Comparison of ENCODE assay signal across 8 mouse cellular contexts in the genomic region with DNA sequence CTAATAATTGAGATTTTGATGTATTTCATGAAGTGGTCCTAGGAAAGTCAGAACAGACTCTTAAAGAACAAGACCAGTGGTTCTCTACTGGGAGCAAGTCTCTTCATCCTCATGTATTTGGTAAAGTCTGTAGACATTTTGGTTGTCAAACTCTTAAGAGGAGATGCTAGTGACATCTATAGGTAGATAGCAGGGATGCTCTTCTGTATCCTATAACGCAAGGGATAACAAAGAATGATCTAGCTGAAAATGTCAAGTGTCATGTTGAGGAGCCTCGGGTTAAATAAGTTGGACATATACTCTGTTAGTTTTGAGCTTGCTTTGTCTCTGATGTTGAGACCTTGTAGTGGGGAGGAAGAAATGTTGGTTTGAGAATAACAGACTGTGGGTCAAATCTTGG. TPM values are rescaled to one million over a fixed set of nuclear protein-coding genes. Genes with fewer than 3 reads are reported as not detected.
DNase-seq lines count a peak whose midpoint lies in the region; ATAC-seq and TF ChIP-seq lines count a peak whose summit lies in the region.

No protein-coding gene starts in this region.

- H3K4me1 ChIP-seq in heart, embryonic 13.5 days: peaks cover 41% of the 10 kb centered on the region
- H3K4me1 ChIP-seq in E14TG2a.4 (replicated peaks; ENCODE audit: low read depth, low read length): peaks cover 76% of the 10 kb centered on the region
- H3K4me1 ChIP-seq in forebrain, embryonic 13.5 days: peaks cover 40% of the 10 kb centered on the region
- H3K4me1 ChIP-seq in liver, embryonic 16.5 days (ENCODE audit: control insufficient read depth, low read depth, low read length): peaks cover 38% of the 10 kb centered on the region

- peak overlapping the region; percentile 85 for H3K4me3 ChIP-seq in heart, embryonic 13.5 days
- H3K4me3 ChIP-seq in E14TG2a.4 (replicated peaks; ENCODE audit: low read length): peak overlapping the region; percentile 100
- H3K4me3 ChIP-seq in forebrain, embryonic 13.5 days: peak overlapping the region; percentile 99
- H3K4me3 ChIP-seq in liver, embryonic 16.5 days (ENCODE audit: low read depth, low read length): peak overlapping the region; percentile 96

- H3K27me3 ChIP-seq in heart, embryonic 13.5 days (replicated peaks): no peaks in the 10 kb centered on the region
- no peaks in the 10 kb centered on the region for H3K27me3 ChIP-seq in E14TG2a.4 (ENCODE audit: insufficient read depth, low read length)
- H3K27me3 ChIP-seq in forebrain, embryonic 13.5 days: no peaks in the 10 kb centered on the region
- no peaks in the 10 kb centered on the region for H3K27me3 ChIP-seq in liver, embryonic 16.5 days (ENCODE audit: control insufficient read depth, insufficient read depth, low read depth, low read length)

- DNase-seq in heart, adult 18-20 months: no peak
- DNase-seq in spleen, adult 18-20 months: no peak
- no peak for DNase-seq in cerebellum, adult 9-10 months

- no peaks in the 10 kb centered on the region for H3K9me3 ChIP-seq in heart, embryonic 13.5 days
- no peaks in the 10 kb centered on the region for H3K9me3 ChIP-seq in E14TG2a.4 (ENCODE audit: low read length)
- no peaks in the 10 kb centered on the region for H3K9me3 ChIP-seq in forebrain, embryonic 13.5 days (replicated peaks)
- H3K9me3 ChIP-seq in liver, embryonic 16.5 days (replicated peaks; ENCODE audit: control insufficient read depth, low read length): no peaks in the 10 kb centered on the region

- peak overlapping the region; percentile 91 for H3K4me2 ChIP-seq in heart, embryonic 13.5 days
- peak overlapping the region; percentile 94 for H3K4me2 ChIP-seq in forebrain, embryonic 13.5 days
- peak overlapping the region; percentile 70 for H3K4me2 ChIP-seq in liver, embryonic 16.5 days (ENCODE audit: low read depth, low read length)

- WGBS in heart, embryonic 13.5 days: 17% methylated on average over 2 of the region's 2 CpGs
- 24% methylated on average over 2 of the region's 2 CpGs for WGBS in forebrain, embryonic 13.5 days
- WGBS in liver, embryonic 16.5 days (ENCODE audit: insufficient replicate concordance): 16% methylated on average over 2 of the region's 2 CpGs

- H3K36me3 ChIP-seq in heart, embryonic 13.5 days: peaks cover 52% of the 10 kb centered on the region
- peaks cover 62% of the 10 kb centered on the region for H3K36me3 ChIP-seq in E14TG2a.4 (ENCODE audit: insufficient read depth, low read length)
- H3K36me3 ChIP-seq in forebrain, embryonic 13.5 days (ENCODE audit: poor library complexity, severe bottlenecking): peaks cover 51% of the 10 kb centered on the region
- H3K36me3 ChIP-seq in liver, embryonic 16.5 days (ENCODE audit: control insufficient read depth, insufficient read depth): peaks cover 39% of the 10 kb centered on the region

- no peak for ATAC-seq in heart, embryonic 13.5 days (ENCODE audit: extremely low read depth, insufficient number of reproducible peaks, low FRiP score, low TSS enrichment)
- ATAC-seq in forebrain, embryonic 13.5 days: no peak
- no peak for ATAC-seq in liver, embryonic 16.5 days (ENCODE audit: low read depth)
- no peak for ATAC-seq in megakaryocyte progenitor cell, adult 5-6 weeks (replicated peaks; ENCODE audit: poor library complexity)

- TF ChIP-seq CTCF in E14TG2a.4 (conservative IDR thresholded peaks at IDR 0.05; ENCODE audit: low read length): no peak

- no peak overlapping the region for H3K27ac ChIP-seq in heart, embryonic 13.5 days (replicated peaks)
- H3K27ac ChIP-seq in forebrain, embryonic 13.5 days: no peak overlapping the region
- H3K27ac ChIP-seq in liver, embryonic 16.5 days (ENCODE audit: low read length): peak overlapping the region; percentile 94

- peak overlapping the region; percentile 99 for H3K9ac ChIP-seq in heart, embryonic 13.5 days
- peak overlapping the region; percentile 100 for H3K9ac ChIP-seq in forebrain, embryonic 13.5 days
- peak overlapping the region; percentile 99 for H3K9ac ChIP-seq in liver, embryonic 16.5 days (ENCODE audit: low read depth, low read length)

RNA-seq across cellular contexts. Expression of a gene that starts 1.3 kb away (rescaled TPM):
- polyA plus RNA-seq in heart, embryonic 13.5 days (2015; fragmentation: Nextera tagmentation; extraction: Ambion mirVana): 73.4 and 75.1 TPM in 2 replicates
- 10 to 100 TPM; 84.5 to 87.7 TPM for total RNA-seq in heart, adult 18-20 months (2021)
- 125 and 154 TPM in 2 replicates for polyA plus RNA-seq in forebrain, embryonic 13.5 days (2015; fragmentation: Nextera tagmentation; extraction: Ambion mirVana)
- polyA plus RNA-seq in liver, embryonic 16.5 days (2015; fragmentation: Nextera tagmentation; extraction: Ambion mirVana): 49.2 and 50.0 TPM in 2 replicates
- total RNA-seq in megakaryocyte progenitor cell, adult 5-6 weeks (2015): 132 and 138 TPM in 2 replicates
- total RNA-seq in megakaryocyte progenitor cell, adult 5-6 weeks (2017): 212 and 224 TPM in 2 replicates

RNA-seq across cellular contexts. Expression of a gene that starts 2.8 kb away (rescaled TPM):
- 113 and 127 TPM in 2 replicates for polyA plus RNA-seq in heart, embryonic 13.5 days (2015; fragmentation: Nextera tagmentation; extraction: Ambion mirVana)
- total RNA-seq in heart, adult 18-20 months (2021): 10 to 100 TPM; 64.7 to 67.3 TPM
- 166 and 168 TPM in 2 replicates for polyA plus RNA-seq in forebrain, embryonic 13.5 days (2015; fragmentation: Nextera tagmentation; extraction: Ambion mirVana)
- 48.6 and 55.8 TPM in 2 replicates for polyA plus RNA-seq in liver, embryonic 16.5 days (2015; fragmentation: Nextera tagmentation; extraction: Ambion mirVana)
- 68.4 and 69.0 TPM in 2 replicates for total RNA-seq in megakaryocyte progenitor cell, adult 5-6 weeks (2015)
- total RNA-seq in megakaryocyte progenitor cell, adult 5-6 weeks (2017): 78.2 and 83.7 TPM in 2 replicates

RNA-seq across cellular contexts. Expression of a gene that starts 8.8 kb away (rescaled TPM):
- polyA plus RNA-seq in heart, embryonic 13.5 days (2015; fragmentation: Nextera tagmentation; extraction: Ambion mirVana): 23.2 and 25.3 TPM in 2 replicates
- total RNA-seq in heart, adult 18-20 months (2021): 10 to 100 TPM; 24.1 to 31.2 TPM
- 46.4 and 49.4 TPM in 2 replicates for polyA plus RNA-seq in forebrain, embryonic 13.5 days (2015; fragmentation: Nextera tagmentation; extraction: Ambion mirVana)
- polyA plus RNA-seq in liver, embryonic 16.5 days (2015; fragmentation: Nextera tagmentation; extraction: Ambion mirVana): 17.7 and 17.8 TPM in 2 replicates
- total RNA-seq in megakaryocyte progenitor cell, adult 5-6 weeks (2015): 16.2 and 16.7 TPM in 2 replicates
- total RNA-seq in megakaryocyte progenitor cell, adult 5-6 weeks (2017): 20.4 and 22.0 TPM in 2 replicates

RNA-seq across cellular contexts. Expression of a gene that starts 13.6 kb away (rescaled TPM):
- polyA plus RNA-seq in heart, embryonic 13.5 days (2015; fragmentation: Nextera tagmentation; extraction: Ambion mirVana): not detected in 2 replicates
- not detected for total RNA-seq in heart, adult 18-20 months (2021)
- not detected in 2 replicates for polyA plus RNA-seq in forebrain, embryonic 13.5 days (2015; fragmentation: Nextera tagmentation; extraction: Ambion mirVana)
- polyA plus RNA-seq in liver, embryonic 16.5 days (2015; fragmentation: Nextera tagmentation; extraction: Ambion mirVana): not detected in 2 replicates
- not detected in 2 replicates for total RNA-seq in megakaryocyte progenitor cell, adult 5-6 weeks (2015)
- not detected in 2 replicates for total RNA-seq in megakaryocyte progenitor cell, adult 5-6 weeks (2017)

RNA-seq across cellular contexts. Expression of a gene that starts 31.9 kb away (rescaled TPM):
- polyA plus RNA-seq in heart, embryonic 13.5 days (2015; fragmentation: Nextera tagmentation; extraction: Ambion mirVana): 18.5 and 19.8 TPM in 2 replicates
- total RNA-seq in heart, adult 18-20 months (2021): 1 to 10 TPM; 2.7 to 3.2 TPM
- polyA plus RNA-seq in forebrain, embryonic 13.5 days (2015; fragmentation: Nextera tagmentation; extraction: Ambion mirVana): 39.4 and 49.1 TPM in 2 replicates
- 10.3 and 10.4 TPM in 2 replicates for polyA plus RNA-seq in liver, embryonic 16.5 days (2015; fragmentation: Nextera tagmentation; extraction: Ambion mirVana)
- 4.4 and 4.9 TPM in 2 replicates for total RNA-seq in megakaryocyte progenitor cell, adult 5-6 weeks (2015)
- 3.2 and 3.5 TPM in 2 replicates for total RNA-seq in megakaryocyte progenitor cell, adult 5-6 weeks (2017)
